Mouse (Mus musculus): Measurements from ENCODE around the gene Cacna1a. TPM values are rescaled to one million over a fixed set of nuclear protein-coding genes. Genes with fewer than 3 reads are reported as not detected.

The Cacna1a gene
- polyA plus RNA-seq, 1 experiment from 2014 or later = 5.1 TPM

GRCm38 (mm10) chr8:84653092-84653631 lies 264.9 kb downstream of the Cacna1a start:
- Histone ChIP-seq H3K9me3 (ENCODE audit: control insufficient read depth, low read length) (no peaks in the 10 kb centered on the region), H3K27ac (ENCODE audit: low read depth) (no peak overlapping the region), H3K4me1 (replicated peaks; ENCODE audit: control insufficient read depth, insufficient read depth, low read length) (peaks cover 39% of the 10 kb centered on the region), H3K36me3 (ENCODE audit: control insufficient read depth, insufficient read depth, low read length) (no peaks in the 10 kb centered on the region), H3K27me3 (replicated peaks; ENCODE audit: control insufficient read depth, insufficient read depth, low read length) (no peaks in the 10 kb centered on the region), H3K4me3 (ENCODE audit: low read depth, low read length) (no peak overlapping the region), H3K4me2 (ENCODE audit: low read length) (no peak overlapping the region), H3K9ac (ENCODE audit: low read length) (no peak overlapping the region)
- DNase-seq (ENCODE audit: low spot score) (no peak), ATAC-seq (replicated peaks; ENCODE audit: low FRiP score, low TSS enrichment, low read depth) (no peak)
- WGBS = 51% methylated on average over 9 of the region's 9 CpGs

GRCm38 (mm10) chr8:84654597-84654996 lies 266.4 kb downstream of the Cacna1a start:
- Histone ChIP-seq H3K4me3 (ENCODE audit: low read depth, low read length) (no peak overlapping the region), H3K4me2 (ENCODE audit: low read length) (no peak overlapping the region; the same call in 1 of the 2 replicates), H3K9me3 (ENCODE audit: control insufficient read depth, low read length) (no peaks in the 10 kb centered on the region), H3K27ac (ENCODE audit: low read depth) (peak overlapping the region; percentile 99), H3K4me1 (replicated peaks; ENCODE audit: control insufficient read depth, insufficient read depth, low read length) (peaks cover 48% of the 10 kb centered on the region), H3K36me3 (ENCODE audit: control insufficient read depth, insufficient read depth, low read length) (no peaks in the 10 kb centered on the region), H3K9ac (ENCODE audit: low read length) (no peak overlapping the region), H3K27me3 (replicated peaks; ENCODE audit: control insufficient read depth, insufficient read depth, low read length) (no peaks in the 10 kb centered on the region)
- ATAC-seq (replicated peaks; ENCODE audit: low FRiP score, low TSS enrichment, low read depth) = no peak
- DNase-seq (ENCODE audit: low spot score) = no peak
- WGBS = 44% methylated on average over 4 of the region's 4 CpGs

- peaks cover 53% of the 10 kb centered on the region for H3K4me1 ChIP-seq (replicated peaks; ENCODE audit: control insufficient read depth, insufficient read depth, low read length)
- H3K4me3 ChIP-seq (ENCODE audit: low read depth, low read length) = peak overlapping the region; percentile 52
- H3K4me2 ChIP-seq (ENCODE audit: low read length) = peak overlapping the region; percentile 87
- peak overlapping the region; percentile 99 for H3K27ac ChIP-seq (ENCODE audit: low read depth)
- 2% methylated on average over 15 of the region's 15 CpGs for WGBS
- no peaks in the 10 kb centered on the region for H3K9me3 ChIP-seq (ENCODE audit: control insufficient read depth, low read length)
- ATAC-seq (replicated peaks; ENCODE audit: low FRiP score, low TSS enrichment, low read depth) = peak; percentile 71
- peak overlapping the region; percentile 71 for H3K9ac ChIP-seq (ENCODE audit: low read length)
- no peaks in the 10 kb centered on the region for H3K36me3 ChIP-seq (ENCODE audit: control insufficient read depth, insufficient read depth, low read length)
- H3K27me3 ChIP-seq (replicated peaks; ENCODE audit: control insufficient read depth, insufficient read depth, low read length) = no peaks in the 10 kb centered on the region
- DNase-seq (ENCODE audit: low spot score) = peak; percentile 81
Observed at GRCm38 (mm10) chr8:84655336-84656190, 267.3 kb downstream of the Cacna1a start.

GRCm38 (mm10) chr8:84656191-84656525 lies 267.9 kb downstream of the Cacna1a start:
- peaks cover 56% of the 10 kb centered on the region for H3K4me1 ChIP-seq (replicated peaks; ENCODE audit: control insufficient read depth, insufficient read depth, low read length)
- H3K27me3 ChIP-seq (replicated peaks; ENCODE audit: control insufficient read depth, insufficient read depth, low read length) = no peaks in the 10 kb centered on the region
- DNase-seq (ENCODE audit: low spot score) = no peak
- under 1% methylated on average over 10 of the region's 10 CpGs for WGBS
- H3K4me2 ChIP-seq (ENCODE audit: low read length) = peak overlapping the region; percentile 87
- no peaks in the 10 kb centered on the region for H3K9me3 ChIP-seq (ENCODE audit: control insufficient read depth, low read length)
- peak overlapping the region; percentile 52 for H3K4me3 ChIP-seq (ENCODE audit: low read depth, low read length)
- no peaks in the 10 kb centered on the region for H3K36me3 ChIP-seq (ENCODE audit: control insufficient read depth, insufficient read depth, low read length)
- ATAC-seq (replicated peaks; ENCODE audit: low FRiP score, low TSS enrichment, low read depth) = no peak; the same call in 1 of the 2 replicates
- H3K9ac ChIP-seq (ENCODE audit: low read length) = peak overlapping the region; percentile 71
- peak overlapping the region; percentile 99 for H3K27ac ChIP-seq (ENCODE audit: low read depth)

- Histone ChIP-seq H3K36me3 (ENCODE audit: control insufficient read depth, insufficient read depth, low read length) (no peaks in the 10 kb centered on the region), H3K4me3 (ENCODE audit: low read depth, low read length) (peak overlapping the region; percentile 52), H3K27me3 (replicated peaks; ENCODE audit: control insufficient read depth, insufficient read depth, low read length) (no peaks in the 10 kb centered on the region), H3K4me1 (replicated peaks; ENCODE audit: control insufficient read depth, insufficient read depth, low read length) (peaks cover 56% of the 10 kb centered on the region), H3K9ac (ENCODE audit: low read length) (peak overlapping the region; percentile 71), H3K27ac (ENCODE audit: low read depth) (peak overlapping the region; percentile 99), H3K9me3 (ENCODE audit: control insufficient read depth, low read length) (no peaks in the 10 kb centered on the region), H3K4me2 (ENCODE audit: low read length) (peak overlapping the region; percentile 87)
- under 1% methylated on average over 23 of the region's 23 CpGs for WGBS
- peak; percentile 59 for ATAC-seq (replicated peaks; ENCODE audit: low FRiP score, low TSS enrichment, low read depth)
- DNase-seq (ENCODE audit: low spot score) = peak; percentile 87
Observed at GRCm38 (mm10) chr8:84656641-84657126, 268.4 kb downstream of the Cacna1a start.

GRCm38 (mm10) chr8:84657203-84657602 lies 269.0 kb downstream of the Cacna1a start:
- no peaks in the 10 kb centered on the region for H3K9me3 ChIP-seq (ENCODE audit: control insufficient read depth, low read length)
- peak overlapping the region; percentile 52; the same call in 1 of the 2 replicates for H3K4me3 ChIP-seq (ENCODE audit: low read depth, low read length)
- 0 out of 2 replicates have a peak, but pooled peaks have one; percentile 1 for ATAC-seq (replicated peaks; ENCODE audit: low FRiP score, low TSS enrichment, low read depth)
- H3K27me3 ChIP-seq (replicated peaks; ENCODE audit: control insufficient read depth, insufficient read depth, low read length) = no peaks in the 10 kb centered on the region
- peaks cover 56% of the 10 kb centered on the region for H3K4me1 ChIP-seq (replicated peaks; ENCODE audit: control insufficient read depth, insufficient read depth, low read length)
- peak overlapping the region; percentile 71; the same call in 1 of the 2 replicates for H3K9ac ChIP-seq (ENCODE audit: low read length)
- no peaks in the 10 kb centered on the region for H3K36me3 ChIP-seq (ENCODE audit: control insufficient read depth, insufficient read depth, low read length)
- DNase-seq (ENCODE audit: low spot score) = no peak
- H3K27ac ChIP-seq (ENCODE audit: low read depth) = peak overlapping the region; percentile 99
- H3K4me2 ChIP-seq (ENCODE audit: low read length) = peak overlapping the region; percentile 87

- Histone ChIP-seq H3K36me3 (ENCODE audit: control insufficient read depth, insufficient read depth, low read length) (no peaks in the 10 kb centered on the region), H3K9ac (ENCODE audit: low read length) (no peak overlapping the region), H3K4me1 (replicated peaks; ENCODE audit: control insufficient read depth, insufficient read depth, low read length) (peaks cover 56% of the 10 kb centered on the region), H3K4me3 (ENCODE audit: low read depth, low read length) (no peak overlapping the region), H3K27me3 (replicated peaks; ENCODE audit: control insufficient read depth, insufficient read depth, low read length) (no peaks in the 10 kb centered on the region), H3K9me3 (ENCODE audit: control insufficient read depth, low read length) (no peaks in the 10 kb centered on the region), H3K27ac (ENCODE audit: low read depth) (peak overlapping the region; percentile 99), H3K4me2 (ENCODE audit: low read length) (peak overlapping the region; percentile 87)
- ATAC-seq (replicated peaks; ENCODE audit: low FRiP score, low TSS enrichment, low read depth) (no peak), DNase-seq (ENCODE audit: low spot score) (no peak)
- WGBS = 34% methylated on average over 4 of the region's 4 CpGs
Observed at GRCm38 (mm10) chr8:84657680-84658079, 269.4 kb downstream of the Cacna1a start.

- no peak overlapping the region for H3K4me3 ChIP-seq (ENCODE audit: low read depth, low read length)
- no peaks in the 10 kb centered on the region for H3K9me3 ChIP-seq (ENCODE audit: control insufficient read depth, low read length)
- peaks cover 57% of the 10 kb centered on the region for H3K4me1 ChIP-seq (replicated peaks; ENCODE audit: control insufficient read depth, insufficient read depth, low read length)
- peak overlapping the region; percentile 99; the same call in 1 of the 2 replicates for H3K27ac ChIP-seq (ENCODE audit: low read depth)
- ATAC-seq (replicated peaks; ENCODE audit: low FRiP score, low TSS enrichment, low read depth) = no peak
- no peak overlapping the region for H3K9ac ChIP-seq (ENCODE audit: low read length)
- peak overlapping the region; percentile 77; the same call in 1 of the 2 replicates for H3K4me2 ChIP-seq (ENCODE audit: low read length)
- H3K27me3 ChIP-seq (replicated peaks; ENCODE audit: control insufficient read depth, insufficient read depth, low read length) = no peaks in the 10 kb centered on the region
- WGBS = 41% methylated on average over 1 of the region's 1 CpGs
- no peaks in the 10 kb centered on the region for H3K36me3 ChIP-seq (ENCODE audit: control insufficient read depth, insufficient read depth, low read length)
- no peak for DNase-seq (ENCODE audit: low spot score)
Observed at GRCm38 (mm10) chr8:84658951-84659350, 270.7 kb downstream of the Cacna1a start.
